Mouse (Mus musculus) midbrain, embryonic 11.5 days (tissue): ENCODE results near the gene Syt13. TPM values are rescaled to one million over a fixed set of nuclear protein-coding genes. Genes with fewer than 3 reads are reported as not detected.

ENCODE experiments used
- ATAC-seq: fragments of 200-750 bp; cut with Nextera tagmentation; 2 replicates; pipeline ENCODE4 v1.8.0; 2017; ENCODE audit warnings: moderate TSS enrichment, moderate library complexity; ENCODE audit not compliant: low FRiP score
- DNase-seq: peaks from one replicate; pipeline ENCODE4 v3.0.0; 2015; ENCODE audit warnings: low spot score; ENCODE audit errors: missing footprints
- H3K27ac ChIP-seq: fragments of 300-500 bp; sonication (generic); 2 replicates; pipeline ENCODE4 v1.5.1; 2014; ENCODE audit warnings: low read depth, low read length
- H3K27me3 ChIP-seq: fragments of 300-500 bp; sonication (generic); 2 replicates; pipeline ENCODE4 v1.6.1; 2014; ENCODE audit warnings: mild to moderate bottlenecking, low read length, moderate library complexity, mixed read lengths; ENCODE audit not compliant: control insufficient read depth, insufficient read depth
- H3K36me3 ChIP-seq: fragments of 300-500 bp; sonication (generic); 2 replicates; pipeline ENCODE4 v1.6.1; 2014; ENCODE audit warnings: mild to moderate bottlenecking, low read length, moderate library complexity, mixed read lengths; ENCODE audit not compliant: control insufficient read depth, insufficient read depth
- H3K4me1 ChIP-seq: fragments of 300-500 bp; sonication (generic); 2 replicates; pipeline ENCODE4 v1.6.1; 2014; ENCODE audit warnings: low read length; ENCODE audit not compliant: control insufficient read depth, insufficient read depth
- H3K4me2 ChIP-seq: fragments of 300-500 bp; sonication (generic); 2 replicates; pipeline ENCODE4 v1.6.1; 2014; ENCODE audit warnings: mild to moderate bottlenecking, moderate library complexity
- H3K4me3 ChIP-seq: fragments of 300-500 bp; sonication (generic); 2 replicates; pipeline ENCODE4 v1.5.1; 2014; ENCODE audit warnings: low read depth, low read length
- H3K9ac ChIP-seq: fragments of 300-500 bp; sonication (generic); 2 replicates; pipeline ENCODE4 v1.6.1; 2014; ENCODE audit warnings: low read length
- H3K9me3 ChIP-seq: fragments of 300-500 bp; sonication (generic); 2 replicates; pipeline ENCODE4 v1.6.1; 2016; ENCODE audit warnings: low read length; ENCODE audit not compliant: control insufficient read depth
- WGBS: fragments of 180-500 bp; shearing (Covaris S2); extraction: QIAGEN DNeasy Blood & Tissue Kit; methylation state at CpG from one replicate; pipeline ENCODE4 v1.1.7; 2014; 5-methylcytosine and 5-hydroxymethylcytosine counted together
- polyA plus RNA-seq: library from polyadenylated mRNA; unstranded; fragments of >200 nt; fragmentation: Nextera tagmentation; extraction: Ambion mirVana; gene quantifications from 2 replicates; pipeline ENCODE4 v1.2.1, GENCODE M21; 2014

Gene Syt13
- polyA plus RNA-seq, 1 experiment from 2014 or later: 14.7 TPM

DNA sequence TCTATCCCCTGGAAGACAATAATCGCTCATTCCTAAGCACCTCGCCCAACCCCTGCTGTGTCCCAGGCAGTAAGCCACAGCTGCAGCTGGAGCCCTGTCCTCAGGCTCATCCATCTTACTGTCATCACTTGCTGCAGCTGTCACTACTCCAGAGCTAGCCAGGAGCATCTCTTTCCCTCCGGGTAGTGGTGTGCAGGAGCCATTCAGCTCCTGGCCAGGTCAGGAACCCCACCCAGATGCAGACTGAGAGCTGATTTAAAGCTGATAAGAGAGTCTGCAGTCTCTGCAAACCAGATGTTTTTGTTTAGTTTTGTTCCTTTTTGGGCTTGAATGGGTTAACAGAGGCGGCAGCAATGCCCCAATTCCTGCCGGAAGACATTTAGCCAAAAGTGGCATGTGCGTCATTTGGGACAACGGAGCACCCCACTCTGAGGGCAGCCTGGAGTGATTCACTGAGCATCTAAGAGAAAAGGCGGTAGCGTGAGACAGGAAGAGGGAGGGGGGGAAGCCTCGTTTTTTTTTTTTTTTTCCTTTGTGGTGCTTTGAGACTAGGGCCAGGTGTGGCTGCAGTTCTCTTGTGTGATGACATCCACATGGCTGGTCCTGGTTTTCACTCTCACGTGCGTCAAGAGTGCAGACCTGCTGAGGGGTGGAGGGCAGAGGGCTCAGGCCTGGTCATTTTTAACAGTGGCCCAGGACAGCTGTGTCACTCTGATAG lies 33.2 kb downstream of the Syt13 start:
- Histone ChIP-seq H3K4me1 (peaks cover 6% of the 10 kb centered on the region), H3K27me3 (no peaks in the 10 kb centered on the region), H3K4me2 (no peak overlapping the region), H3K9ac (no peak overlapping the region), H3K27ac (no peak overlapping the region), H3K36me3 (no peaks in the 10 kb centered on the region), H3K4me3 (no peak overlapping the region), H3K9me3 (no peaks in the 10 kb centered on the region)
- no peak for ATAC-seq
- DNase-seq: peak; percentile 61
- WGBS: 19% methylated on average over 12 of the region's 12 CpGs

DNA sequence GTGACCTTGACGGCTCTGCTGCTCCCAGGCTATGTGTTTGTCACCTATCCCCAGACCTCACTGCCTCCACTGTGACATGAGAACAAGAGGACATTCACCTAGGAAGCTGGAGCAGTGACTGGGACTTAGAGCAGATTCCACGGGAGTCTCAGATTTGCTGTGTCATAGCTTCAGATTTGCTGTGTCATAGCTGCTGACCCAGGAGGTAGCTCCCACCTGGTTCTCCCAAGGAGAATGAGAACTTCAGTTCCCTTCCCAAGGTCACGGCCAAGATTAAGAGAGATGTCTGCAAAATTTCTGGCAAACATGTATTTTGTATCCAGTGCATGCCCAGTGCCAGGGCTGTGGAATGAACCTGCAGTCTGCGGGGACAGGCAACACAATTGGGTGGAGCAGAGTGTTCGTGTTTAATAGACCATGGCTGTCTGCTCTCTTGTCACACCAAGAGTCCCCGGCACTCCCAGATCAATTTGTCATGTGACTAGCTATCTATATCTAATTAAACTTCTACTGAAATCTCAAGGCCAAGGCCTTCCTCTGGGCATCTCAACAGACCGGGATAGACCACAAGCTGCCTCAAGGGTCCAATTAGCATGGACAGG lies 33.9 kb downstream of the Syt13 start:
- H3K4me2 ChIP-seq: no peak overlapping the region
- H3K9me3 ChIP-seq: no peaks in the 10 kb centered on the region
- DNase-seq (peak; percentile 71), ATAC-seq (no peak)
- no peak overlapping the region for H3K9ac ChIP-seq
- peaks cover 6% of the 10 kb centered on the region for H3K4me1 ChIP-seq
- no peak overlapping the region for H3K27ac ChIP-seq
- no peaks in the 10 kb centered on the region for H3K27me3 ChIP-seq
- 57% methylated on average over 7 of the region's 7 CpGs for WGBS
- no peaks in the 10 kb centered on the region for H3K36me3 ChIP-seq
- H3K4me3 ChIP-seq: no peak overlapping the region

DNA sequence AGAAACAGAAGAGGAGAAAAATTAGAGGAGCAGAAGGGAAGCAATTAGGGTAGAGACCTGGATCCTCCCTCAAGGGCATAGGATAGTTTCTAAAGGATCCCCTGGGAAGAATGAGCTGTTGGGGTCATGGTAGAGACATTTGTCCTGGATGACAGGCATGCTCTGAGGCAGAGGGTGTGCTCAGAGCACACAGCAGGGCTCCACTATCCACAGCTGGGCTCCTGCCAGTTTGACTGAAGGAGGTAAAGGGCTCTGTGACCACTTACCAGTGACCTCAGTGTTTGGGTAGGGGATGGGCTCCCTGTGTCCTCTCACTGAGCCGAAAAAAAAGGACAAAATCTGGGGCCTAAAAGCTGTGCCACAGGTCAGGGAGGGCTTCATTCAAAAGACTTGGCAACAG lies 34.6 kb downstream of the Syt13 start:
- Histone ChIP-seq H3K4me3 (no peak overlapping the region), H3K4me2 (no peak overlapping the region), H3K27ac (no peak overlapping the region), H3K9ac (no peak overlapping the region), H3K27me3 (no peaks in the 10 kb centered on the region), H3K36me3 (no peaks in the 10 kb centered on the region), H3K9me3 (no peaks in the 10 kb centered on the region), H3K4me1 (peaks cover 6% of the 10 kb centered on the region)
- ATAC-seq (no peak), DNase-seq (peak; percentile 67)
- WGBS: 50% methylated on average over 1 of the region's 1 CpGs

DNA sequence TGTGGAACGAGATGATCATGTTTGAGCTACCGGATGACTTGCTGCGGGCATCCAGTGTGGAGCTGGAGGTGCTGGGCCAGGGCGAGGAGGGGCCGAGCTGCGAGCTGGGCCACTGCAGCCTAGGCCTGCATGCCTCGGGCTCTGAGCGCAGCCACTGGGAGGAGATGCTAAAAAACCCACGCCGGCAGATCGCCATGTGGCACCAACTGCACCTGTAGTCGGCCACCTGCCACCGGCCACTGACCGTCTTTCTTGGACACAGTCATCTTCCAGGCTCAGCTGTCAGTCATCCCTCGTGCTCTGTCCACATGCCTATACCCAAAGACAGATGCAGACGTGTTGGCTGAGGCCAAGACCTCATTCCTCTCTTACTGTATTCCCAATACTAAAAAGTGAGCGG lies 38.6 kb downstream of the Syt13 start:
- Histone ChIP-seq H3K27ac (no peak overlapping the region), H3K4me3 (no peak overlapping the region), H3K27me3 (no peaks in the 10 kb centered on the region), H3K9ac (no peak overlapping the region), H3K4me1 (no peaks in the 10 kb centered on the region; the same call in 1 of the 2 replicates), H3K4me2 (no peak overlapping the region), H3K36me3 (no peaks in the 10 kb centered on the region), H3K9me3 (no peaks in the 10 kb centered on the region)
- ATAC-seq: no peak
- WGBS: 92% methylated on average over 17 of the region's 17 CpGs
- no peak for DNase-seq

DNA sequence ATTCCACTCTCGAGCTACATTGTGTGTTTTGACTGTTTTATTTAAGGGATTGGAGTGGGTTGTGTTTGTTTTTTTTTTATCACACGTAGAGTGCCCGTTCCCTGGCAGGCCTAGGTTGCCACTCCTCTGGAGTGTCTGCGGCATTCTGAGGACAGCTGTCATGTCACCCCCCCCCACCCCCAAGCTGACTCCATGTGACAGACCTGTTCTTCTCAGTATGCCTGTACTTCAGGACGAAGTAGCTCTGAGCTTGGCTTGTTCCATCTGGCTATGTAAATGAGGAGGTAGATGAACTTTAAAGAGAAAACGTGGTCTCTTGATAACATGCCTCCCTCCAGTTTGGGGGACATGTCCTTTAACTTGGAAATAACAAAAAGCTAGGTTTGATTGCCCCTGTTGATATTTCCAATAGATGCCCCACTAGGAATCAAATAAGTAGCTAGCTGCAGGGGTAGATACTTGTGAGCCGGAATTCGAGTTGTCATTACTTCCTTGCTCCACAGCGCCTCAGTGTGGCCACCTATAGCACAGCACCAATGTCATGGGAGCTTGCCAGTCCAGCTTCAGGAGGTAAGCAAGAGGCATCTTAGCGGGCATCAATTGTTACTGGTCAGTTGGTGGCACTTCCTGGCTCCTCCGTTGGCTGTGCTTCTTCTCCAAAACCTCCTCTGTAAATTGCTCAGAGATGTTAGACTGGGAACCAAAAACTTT lies 39.7 kb downstream of the Syt13 start:
- Histone ChIP-seq H3K4me3 (no peak overlapping the region), H3K9me3 (no peaks in the 10 kb centered on the region), H3K27ac (no peak overlapping the region), H3K9ac (no peak overlapping the region), H3K4me2 (no peak overlapping the region), H3K36me3 (no peaks in the 10 kb centered on the region), H3K4me1 (no peaks in the 10 kb centered on the region), H3K27me3 (no peaks in the 10 kb centered on the region)
- DNase-seq: peak; percentile 98
- WGBS: 45% methylated on average over 11 of the region's 11 CpGs
- no peak for ATAC-seq

DNA sequence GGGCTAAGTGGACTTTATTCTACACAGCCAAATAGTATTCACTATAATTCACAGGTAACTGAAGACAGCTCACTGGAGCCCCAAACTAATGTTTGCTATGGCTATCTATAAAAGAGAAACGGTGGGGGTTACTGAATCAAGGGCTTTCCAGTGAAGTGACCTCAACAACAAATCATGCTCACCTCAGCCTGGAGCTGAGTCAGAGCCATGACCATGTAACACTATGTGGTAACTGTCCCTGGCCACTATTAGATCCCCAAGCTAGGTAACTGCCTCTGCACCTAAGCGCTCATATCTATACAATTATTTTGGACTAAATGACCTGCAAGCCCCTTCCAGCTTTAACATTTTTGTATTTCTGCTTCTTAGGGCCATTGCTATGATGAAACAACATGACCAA lies 42.0 kb downstream of the Syt13 start:
- Histone ChIP-seq H3K36me3 (no peaks in the 10 kb centered on the region), H3K27ac (no peak overlapping the region), H3K4me3 (no peak overlapping the region), H3K4me1 (no peaks in the 10 kb centered on the region), H3K27me3 (no peaks in the 10 kb centered on the region), H3K4me2 (no peak overlapping the region), H3K9me3 (no peaks in the 10 kb centered on the region), H3K9ac (no peak overlapping the region)
- WGBS: 93% methylated on average over 2 of the region's 2 CpGs
- no peak for DNase-seq
- no peak for ATAC-seq

DNA sequence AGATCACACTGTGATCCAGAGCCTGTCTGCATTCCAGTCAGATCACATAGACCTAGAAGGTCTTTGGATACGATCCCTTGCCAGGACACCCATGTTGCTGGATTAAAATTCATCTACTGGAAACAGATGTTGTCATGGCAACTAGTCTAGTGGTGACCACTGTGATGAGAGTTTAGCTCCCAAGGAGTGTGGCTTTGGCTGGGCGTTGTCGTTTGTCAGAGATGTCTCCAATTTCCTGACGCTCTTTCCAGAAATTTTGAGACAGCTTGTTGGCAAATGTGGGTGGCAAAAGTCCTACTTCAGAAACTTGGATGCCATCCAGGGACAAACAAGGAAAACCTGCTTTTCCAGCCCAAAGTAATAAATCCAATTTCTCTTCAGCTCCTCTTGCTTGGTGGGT lies 43.7 kb downstream of the Syt13 start:
- Histone ChIP-seq H3K27ac (no peak overlapping the region), H3K36me3 (no peaks in the 10 kb centered on the region), H3K27me3 (no peaks in the 10 kb centered on the region), H3K9me3 (no peaks in the 10 kb centered on the region), H3K9ac (no peak overlapping the region), H3K4me1 (no peaks in the 10 kb centered on the region), H3K4me2 (no peak overlapping the region), H3K4me3 (no peak overlapping the region)
- DNase-seq: no peak
- 74% methylated on average over 4 of the region's 4 CpGs for WGBS
- no peak for ATAC-seq

DNA sequence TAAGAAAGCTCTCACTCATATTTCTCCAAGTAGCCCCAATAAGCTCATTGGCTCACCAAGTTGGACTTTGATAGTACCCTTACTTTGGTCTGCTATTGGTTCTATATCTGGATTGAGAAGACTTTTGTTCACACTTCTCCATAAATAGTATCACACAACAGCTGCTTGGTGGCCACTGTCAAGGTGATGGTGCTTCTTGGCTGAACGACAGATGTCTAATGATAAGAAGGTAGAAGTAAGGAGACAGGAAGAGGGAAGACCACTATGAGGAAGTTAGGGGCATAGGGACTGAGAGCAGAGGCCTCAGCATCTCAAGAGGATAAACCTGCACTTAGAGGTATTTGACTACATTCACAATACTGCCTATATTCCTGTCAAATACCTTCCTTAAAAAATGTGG lies 49.4 kb downstream of the Syt13 start:
- WGBS: 94% methylated on average over 1 of the region's 1 CpGs
- ATAC-seq: no peak

DNA sequence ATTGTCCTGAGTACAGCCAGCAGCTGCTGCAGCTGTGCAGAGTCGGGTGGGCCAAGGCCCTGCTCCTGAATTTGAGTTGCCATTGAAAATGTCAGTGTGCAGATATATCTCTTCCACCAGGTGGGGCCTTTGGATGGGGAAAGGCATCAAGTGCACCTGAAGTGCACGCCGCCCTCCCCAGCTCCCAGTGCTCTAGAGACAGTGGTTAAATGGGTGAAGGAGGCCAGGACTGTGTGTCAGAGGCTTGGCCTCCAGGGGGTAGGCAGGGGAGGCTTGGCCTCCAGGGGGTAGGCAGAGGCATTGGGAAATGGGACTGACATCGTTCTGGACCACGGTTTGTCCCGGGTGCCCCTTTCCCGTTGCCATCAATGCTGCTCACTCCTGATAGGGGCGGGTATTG lies 51.4 kb downstream of the Syt13 start:
- WGBS: 40% methylated on average over 8 of the region's 8 CpGs
- H3K4me1 ChIP-seq: peaks cover 3% of the 10 kb centered on the region; the same call in 1 of the 2 replicates
- ATAC-seq: no peak

More for the DNA sequence above, 49.4 kb downstream of the Syt13 start:
- H3K36me3 ChIP-seq: no peaks in the 10 kb centered on the region
- no peak overlapping the region for H3K4me3 ChIP-seq
- DNase-seq: no peak
- H3K27me3 ChIP-seq: no peaks in the 10 kb centered on the region
- no peaks in the 10 kb centered on the region for H3K9me3 ChIP-seq
- H3K27ac ChIP-seq: no peak overlapping the region
- no peak overlapping the region for H3K4me2 ChIP-seq
- peaks cover 3% of the 10 kb centered on the region; the same call in 1 of the 2 replicates for H3K4me1 ChIP-seq
- H3K9ac ChIP-seq: no peak overlapping the region

More for the DNA sequence above, 51.4 kb downstream of the Syt13 start:
- Histone ChIP-seq H3K9ac (no peak overlapping the region), H3K4me3 (no peak overlapping the region), H3K9me3 (no peaks in the 10 kb centered on the region), H3K27me3 (no peaks in the 10 kb centered on the region), H3K36me3 (no peaks in the 10 kb centered on the region), H3K4me2 (no peak overlapping the region), H3K27ac (no peak overlapping the region)
- DNase-seq: no peak
